Mouse (Mus musculus): ENCODE results near the gene Htra2.

DNA sequence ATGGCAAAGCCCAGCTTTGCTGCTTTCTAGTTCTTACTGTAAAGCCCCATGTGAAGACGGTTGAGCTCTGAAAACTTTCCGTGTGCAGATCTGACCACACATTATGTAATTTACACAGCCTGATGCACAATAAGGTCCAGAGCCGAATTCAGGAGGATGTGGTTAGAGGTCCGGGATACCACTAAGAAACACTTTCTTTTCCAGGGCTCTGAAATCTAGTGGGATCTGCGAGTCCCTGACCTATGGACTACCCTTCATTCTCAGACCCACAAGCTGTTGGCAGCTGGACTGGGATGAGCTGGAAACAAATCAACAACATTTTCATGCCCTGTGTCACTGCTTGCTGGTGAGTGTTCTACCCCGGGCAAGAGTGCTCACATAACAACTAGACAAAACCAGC, 49.0 kb downstream of the Htra2 start:
- TF ChIP-seq EP300 (IDR thresholded peaks at IDR 0.05; ENCODE audit: low read depth) (no peak), CTCF (IDR thresholded peaks at IDR 0.05; ENCODE audit: low read depth) (no peak)
